Mouse (Mus musculus): Measurements from ENCODE around the gene Raet1e. TPM values are rescaled to one million over a fixed set of nuclear protein-coding genes. Genes with fewer than 3 reads are reported as not detected.
A peak's percentile ranks its signal among the peaks of the same experiment; 100 is the strongest.
"Not testable (repeated sequence)": the region's sequence is repeated elsewhere in the genome, so short reads cannot be mapped to it uniquely, and the experiment has no call there.

Raet1e gene
- polyA plus RNA-seq, 1 experiment: not detected

DNA sequence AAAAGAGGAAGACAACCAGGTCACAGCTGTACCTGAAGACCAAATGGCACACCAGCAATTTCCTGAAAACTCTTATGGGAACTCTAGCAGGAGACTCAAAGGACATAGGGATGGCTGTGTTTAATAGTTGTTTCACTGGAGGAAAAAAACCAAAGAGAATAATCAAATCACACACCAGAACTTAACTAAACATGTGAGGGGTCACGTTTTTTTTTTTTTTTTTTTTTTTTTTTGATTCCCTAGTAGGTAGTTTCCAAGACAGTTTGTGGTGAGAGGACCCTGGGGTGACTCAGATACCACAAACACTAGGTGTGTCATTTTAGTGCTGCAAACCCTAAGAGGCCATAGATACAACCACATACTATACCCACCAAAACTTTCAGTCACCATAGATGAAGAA, 137.3 kb downstream of the Raet1e start:
- no peak overlapping the region for H3K27ac ChIP-seq (replicated peaks; ENCODE audit: low read depth, low read length)

DNA sequence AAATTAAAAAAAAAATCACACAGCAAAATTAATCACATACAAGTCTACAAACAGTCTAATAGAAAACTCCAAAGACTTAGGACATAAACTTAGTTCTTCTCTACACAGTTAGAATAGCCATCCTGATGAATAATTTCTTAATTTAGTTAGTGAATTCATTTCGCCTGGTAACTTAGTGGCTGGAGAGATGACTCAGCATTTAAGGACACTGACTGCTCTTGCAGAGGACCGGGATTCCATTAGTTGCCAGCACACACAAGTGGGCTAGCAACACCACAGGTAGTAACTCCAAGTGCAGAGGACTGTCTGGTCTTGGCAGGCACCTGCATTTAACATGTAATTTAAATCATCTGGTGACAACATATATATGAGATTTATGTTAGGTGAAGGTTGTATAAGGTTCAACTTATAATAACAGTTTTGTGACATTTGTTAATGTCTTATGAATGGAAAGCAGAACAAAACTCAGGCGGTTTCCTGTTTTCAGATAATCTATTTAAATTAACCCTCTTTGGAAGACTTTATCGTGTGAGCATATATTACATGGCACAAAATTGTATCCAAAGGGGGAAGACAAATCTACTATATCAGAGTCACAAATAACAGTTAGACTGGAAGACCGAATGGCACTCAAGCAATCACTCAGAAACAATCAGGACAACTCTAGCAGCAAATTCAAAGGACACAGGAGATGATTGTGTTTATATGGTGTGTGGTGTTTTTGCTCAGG, 138.8 kb downstream of the Raet1e start:
- Histone ChIP-seq H3K4me3 (ENCODE audit: insufficient read depth, low read depth, low read length) (no peak overlapping the region), H3K4me1 (ENCODE audit: control insufficient read depth, insufficient read depth, insufficient read length, low read length) (no peaks in the 10 kb centered on the region), H3K27ac (replicated peaks; ENCODE audit: low read depth, low read length) (no peak overlapping the region)

More for the DNA sequence above, 137.3 kb downstream of the Raet1e start:
- Histone ChIP-seq H3K4me3 (ENCODE audit: insufficient read depth, low read depth, low read length) (no peak overlapping the region), H3K4me1 (ENCODE audit: control insufficient read depth, insufficient read depth, insufficient read length, low read length) (no peaks in the 10 kb centered on the region)

DNA sequence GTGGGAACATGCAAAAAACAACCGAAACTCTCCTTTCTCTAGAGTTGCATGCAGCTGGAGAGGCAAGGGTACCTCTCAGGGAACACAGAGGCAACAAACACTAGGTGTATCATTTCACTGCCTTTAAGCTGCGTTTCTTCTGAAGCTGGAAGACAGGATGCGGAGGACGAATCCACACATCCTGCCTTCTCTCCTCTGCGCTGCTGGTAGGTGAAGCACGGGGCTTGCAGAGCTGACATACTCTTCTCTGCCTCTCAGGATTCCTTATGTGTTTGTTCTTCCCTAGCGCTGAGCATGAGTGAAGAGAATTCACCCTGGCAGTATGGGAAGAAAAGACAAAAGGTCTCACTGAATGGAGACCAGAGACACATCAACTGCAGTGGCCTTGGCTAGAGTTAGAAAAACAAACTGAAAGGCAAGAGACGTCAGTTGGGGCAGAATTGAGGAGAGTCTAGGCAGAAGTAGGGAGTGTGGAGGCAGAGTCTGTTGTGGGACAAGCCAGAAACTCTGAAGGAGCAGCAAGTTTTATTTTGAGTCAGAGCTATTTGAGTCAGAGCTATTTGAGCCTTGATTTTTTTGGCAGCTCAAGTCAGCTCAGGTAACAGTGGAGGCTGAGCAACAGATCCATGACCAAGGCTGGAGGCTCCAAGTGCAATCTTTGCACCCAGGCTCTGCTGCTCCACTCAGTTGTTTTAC, 139.5 kb downstream of the Raet1e start:
- H3K4me3 ChIP-seq (ENCODE audit: insufficient read depth, low read depth, low read length): no peak overlapping the region
- no peaks in the 10 kb centered on the region for H3K4me1 ChIP-seq (ENCODE audit: control insufficient read depth, insufficient read depth, insufficient read length, low read length)
- no peak overlapping the region for H3K27ac ChIP-seq (replicated peaks; ENCODE audit: low read depth, low read length)

DNA sequence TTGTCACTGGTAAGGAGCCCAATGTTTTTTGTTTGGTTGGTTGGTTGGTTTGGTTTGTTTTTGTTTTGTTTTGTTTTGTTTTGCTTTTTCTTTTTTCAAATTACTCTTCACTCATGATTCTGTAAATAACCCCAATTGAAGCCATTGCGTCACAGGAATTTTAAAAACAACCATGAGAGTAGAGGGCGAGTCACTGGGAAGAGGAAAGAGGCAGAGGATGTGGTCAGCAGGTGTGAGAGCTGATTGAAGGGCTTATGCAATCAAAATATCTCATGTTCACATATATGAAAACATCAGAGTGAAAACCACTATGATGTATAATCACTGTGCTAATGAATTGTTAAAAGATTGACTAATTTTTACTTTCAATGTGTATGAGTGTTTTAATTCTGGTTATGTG, 141.0 kb downstream of the Raet1e start:
- H3K4me3 ChIP-seq (ENCODE audit: insufficient read depth, low read depth, low read length): no peak overlapping the region
- no peak overlapping the region for H3K27ac ChIP-seq (replicated peaks; ENCODE audit: low read depth, low read length)
- no peaks in the 10 kb centered on the region for H3K4me1 ChIP-seq (ENCODE audit: control insufficient read depth, insufficient read depth, insufficient read length, low read length)

DNA sequence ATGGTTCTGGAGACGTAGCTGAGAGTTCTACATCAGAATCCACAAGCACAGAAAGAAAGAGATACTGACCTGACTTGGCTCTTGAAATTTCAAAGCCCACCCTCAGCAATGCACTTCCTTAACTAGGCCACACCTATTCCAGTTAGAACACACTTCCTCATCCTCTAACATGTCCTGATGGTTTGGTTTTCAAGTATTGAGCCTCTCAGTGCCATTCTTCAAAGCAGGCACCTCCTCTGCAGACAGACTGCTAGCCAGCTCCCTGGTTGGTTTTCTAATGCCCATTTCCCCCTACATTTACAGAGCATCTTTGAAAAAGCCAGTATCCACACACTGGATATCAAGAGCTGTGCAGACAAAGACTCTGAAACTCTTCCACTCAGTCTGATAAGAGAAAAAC, 143.3 kb downstream of the Raet1e start:
- no peaks in the 10 kb centered on the region for H3K4me1 ChIP-seq (ENCODE audit: control insufficient read depth, insufficient read depth, insufficient read length, low read length)
- peak overlapping the region; percentile 33 for H3K4me3 ChIP-seq (ENCODE audit: insufficient read depth, low read depth, low read length)
- H3K27ac ChIP-seq (replicated peaks; ENCODE audit: low read depth, low read length): peak overlapping the region; percentile 77

DNA sequence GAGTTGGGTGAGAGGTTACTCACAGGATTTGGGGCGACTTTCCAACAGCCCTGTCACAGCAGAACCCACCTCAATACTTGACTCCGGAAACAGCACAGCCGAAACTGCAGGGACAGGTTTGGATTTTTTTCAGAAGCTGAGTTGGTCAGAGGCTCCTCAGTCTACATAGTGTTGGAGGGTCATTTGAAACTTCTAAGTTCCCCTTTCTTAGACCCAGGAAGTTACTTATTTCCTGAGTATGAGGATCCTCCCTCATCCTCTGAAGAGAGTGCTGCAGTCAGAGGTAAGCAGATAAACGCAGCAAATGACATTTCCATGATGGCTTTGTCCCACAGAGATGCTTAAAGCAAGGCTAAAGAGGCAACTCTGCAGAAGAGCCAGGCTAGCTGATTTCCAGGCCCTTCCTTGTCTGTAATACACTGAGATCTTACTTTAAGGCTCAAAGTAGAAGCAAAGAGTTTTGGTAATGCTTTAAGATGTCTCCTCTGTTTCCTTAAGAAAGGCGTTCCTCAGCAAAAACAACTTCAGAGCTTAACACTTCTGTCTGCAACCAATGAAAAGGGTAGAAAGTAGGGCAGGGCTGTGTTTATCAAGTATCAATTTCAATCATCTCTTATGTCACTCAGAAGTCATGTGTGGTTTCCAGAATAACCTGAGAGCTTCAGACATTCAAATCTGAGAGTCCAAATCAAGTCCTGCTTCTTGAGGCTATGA, 144.1 kb downstream of the Raet1e start:
- H3K4me3 ChIP-seq (ENCODE audit: insufficient read depth, low read depth, low read length): peak overlapping the region; percentile 53
- H3K4me1 ChIP-seq (ENCODE audit: control insufficient read depth, insufficient read depth, insufficient read length, low read length): no peaks in the 10 kb centered on the region
- H3K27ac ChIP-seq (replicated peaks; ENCODE audit: low read depth, low read length): peak overlapping the region; percentile 77

DNA sequence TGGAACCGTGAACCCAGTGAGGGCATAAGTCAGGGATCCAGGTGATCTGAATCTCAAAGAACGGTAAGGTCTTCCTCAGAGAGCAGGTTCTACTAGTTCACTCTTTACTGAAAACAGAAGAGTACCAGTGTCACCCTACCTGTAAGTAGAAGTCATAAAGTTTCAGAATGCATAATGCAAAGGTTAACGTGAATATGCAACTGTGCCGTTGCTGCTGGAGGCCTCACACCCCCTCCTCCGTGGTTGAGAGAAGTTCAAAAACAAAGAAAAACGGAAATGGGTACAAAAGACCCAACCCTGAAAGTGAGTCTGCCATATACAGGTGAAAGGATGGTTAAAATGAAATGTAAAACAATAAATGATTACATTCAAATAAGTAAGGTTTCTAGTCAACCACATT, 145.4 kb downstream of the Raet1e start:
- no peak overlapping the region for H3K27ac ChIP-seq (replicated peaks; ENCODE audit: low read depth, low read length)
- H3K4me3 ChIP-seq (ENCODE audit: insufficient read depth, low read depth, low read length): no peak overlapping the region
- H3K4me1 ChIP-seq (ENCODE audit: control insufficient read depth, insufficient read depth, insufficient read length, low read length): no peaks in the 10 kb centered on the region

DNA sequence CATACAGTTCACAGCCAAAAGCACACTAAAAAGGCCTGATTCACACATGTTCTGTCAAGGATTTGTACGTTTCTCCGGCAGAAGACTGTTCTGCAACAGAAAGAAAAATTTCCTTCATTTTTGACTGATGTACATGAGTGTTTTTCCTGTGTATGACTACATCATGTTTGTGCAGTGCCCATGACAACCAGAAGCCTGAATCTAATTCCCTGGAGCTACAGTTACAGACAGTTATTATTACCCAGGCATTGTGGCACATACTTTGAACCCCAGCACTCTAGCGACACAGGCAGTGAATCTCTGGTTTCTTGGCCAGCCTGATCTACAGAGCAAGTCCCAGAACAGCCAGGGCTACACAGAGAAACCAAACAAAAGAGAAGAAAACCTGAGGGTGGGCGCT, 147.4 kb downstream of the Raet1e start:
- Histone ChIP-seq H3K4me3 (ENCODE audit: insufficient read depth, low read depth, low read length) (no peak overlapping the region), H3K4me1 (ENCODE audit: control insufficient read depth, insufficient read depth, insufficient read length, low read length) (no peaks in the 10 kb centered on the region)

DNA sequence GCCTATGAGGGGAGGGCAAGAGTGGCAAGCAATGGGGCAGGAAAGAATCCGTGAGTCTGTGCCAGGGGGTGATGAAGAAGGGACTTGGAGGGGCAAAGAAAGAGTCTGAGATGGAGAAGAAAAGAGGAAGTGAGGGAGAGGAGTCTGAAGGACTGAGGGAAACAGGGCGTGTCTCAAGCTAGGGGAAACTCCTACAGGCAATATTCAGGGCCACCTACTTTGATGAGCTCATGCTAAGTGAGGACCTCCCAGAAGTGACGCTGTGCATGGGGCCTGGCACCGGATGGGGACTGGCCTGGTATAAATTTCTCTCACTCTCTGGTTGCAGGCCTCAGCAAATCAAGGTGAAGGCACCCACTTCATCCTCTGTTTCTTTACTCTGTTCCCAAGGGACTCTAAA, 148.1 kb downstream of the Raet1e start:
- Histone ChIP-seq H3K27ac (replicated peaks; ENCODE audit: low read depth, low read length) (0 out of 2 replicates have a peak overlapping the region, but pooled peaks have one; percentile 18), H3K4me3 (ENCODE audit: insufficient read depth, low read depth, low read length) (peak overlapping the region; percentile 18; the same call in 1 of the 2 replicates), H3K4me1 (ENCODE audit: control insufficient read depth, insufficient read depth, insufficient read length, low read length) (no peaks in the 10 kb centered on the region)

More for the DNA sequence above, 147.4 kb downstream of the Raet1e start:
- H3K27ac ChIP-seq (replicated peaks; ENCODE audit: low read depth, low read length): no peak overlapping the region

DNA sequence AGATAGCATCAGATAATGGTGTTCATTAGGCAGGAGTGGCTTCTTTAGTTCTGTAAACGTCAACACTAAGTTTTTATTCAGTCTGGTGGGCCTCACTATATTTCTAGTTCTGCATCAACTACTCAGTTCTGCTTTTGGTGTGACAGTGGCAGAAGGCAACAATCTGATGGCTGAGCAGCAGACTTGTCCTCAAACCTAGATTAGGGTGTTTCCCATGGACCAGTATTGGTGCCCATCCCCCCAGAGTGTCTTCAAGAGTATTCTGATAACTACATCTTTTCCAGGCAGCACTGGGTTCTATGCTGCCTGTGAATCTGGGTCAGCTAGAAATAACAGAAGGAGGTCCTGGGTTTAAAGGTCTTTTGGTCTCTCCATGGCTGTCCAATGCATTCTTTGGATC, 149.9 kb downstream of the Raet1e start:
- no peak overlapping the region for H3K4me3 ChIP-seq (ENCODE audit: insufficient read depth, low read depth, low read length)
- no peak overlapping the region for H3K27ac ChIP-seq (replicated peaks; ENCODE audit: low read depth, low read length)
- no peaks in the 10 kb centered on the region for H3K4me1 ChIP-seq (ENCODE audit: control insufficient read depth, insufficient read depth, insufficient read length, low read length)

DNA sequence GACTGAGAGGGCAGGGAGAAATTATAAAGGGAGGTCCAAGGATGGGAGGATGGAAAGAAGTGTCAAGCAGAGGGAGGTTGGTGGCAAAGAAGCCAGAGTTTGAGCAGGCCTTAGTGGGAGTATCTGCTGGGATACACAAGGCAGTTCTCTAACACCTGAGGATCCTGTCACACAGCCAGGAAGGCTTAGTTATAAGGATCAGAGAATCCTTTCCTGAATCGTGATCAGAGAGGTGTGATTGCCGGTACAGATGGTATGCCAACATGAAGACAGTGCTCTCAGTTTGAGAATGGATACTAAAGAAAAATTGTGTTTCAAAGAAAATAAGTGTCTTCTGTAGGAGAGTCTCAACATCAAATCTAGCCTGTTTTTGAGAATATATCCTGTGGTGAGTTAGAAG, 164.5 kb downstream of the Raet1e start:
- H3K4me3 ChIP-seq (ENCODE audit: insufficient read depth, low read depth, low read length): no peak overlapping the region
- no peaks in the 10 kb centered on the region for H3K4me1 ChIP-seq (ENCODE audit: control insufficient read depth, insufficient read depth, insufficient read length, low read length)
- no peak overlapping the region for H3K27ac ChIP-seq (replicated peaks; ENCODE audit: low read depth, low read length)

DNA sequence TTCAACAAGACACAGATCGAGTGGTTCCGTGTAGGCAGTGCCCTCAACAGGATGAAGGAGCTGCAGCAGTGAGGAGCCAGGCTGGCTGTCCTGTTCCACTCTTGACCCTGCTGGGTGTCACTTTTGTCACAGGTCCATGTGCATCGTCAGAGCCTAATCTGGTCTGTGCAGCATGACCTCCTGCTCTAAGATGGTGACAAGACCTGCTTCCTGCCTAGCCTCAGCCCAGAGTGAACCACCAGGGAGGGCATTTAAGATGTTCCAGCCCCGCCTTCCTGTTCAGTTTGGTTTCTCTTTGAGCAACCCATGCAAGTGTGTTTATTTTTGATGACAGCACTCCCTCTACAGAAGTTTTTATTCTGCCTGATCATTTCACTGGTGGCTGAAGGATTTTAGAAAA, 187.4 kb downstream of the Raet1e start:
- not testable (repeated sequence) for H3K27ac ChIP-seq (replicated peaks; ENCODE audit: low read depth, low read length); H3K4me3 ChIP-seq (ENCODE audit: insufficient read depth, low read depth, low read length); H3K4me1 ChIP-seq (ENCODE audit: control insufficient read depth, insufficient read depth, insufficient read length, low read length)

DNA sequence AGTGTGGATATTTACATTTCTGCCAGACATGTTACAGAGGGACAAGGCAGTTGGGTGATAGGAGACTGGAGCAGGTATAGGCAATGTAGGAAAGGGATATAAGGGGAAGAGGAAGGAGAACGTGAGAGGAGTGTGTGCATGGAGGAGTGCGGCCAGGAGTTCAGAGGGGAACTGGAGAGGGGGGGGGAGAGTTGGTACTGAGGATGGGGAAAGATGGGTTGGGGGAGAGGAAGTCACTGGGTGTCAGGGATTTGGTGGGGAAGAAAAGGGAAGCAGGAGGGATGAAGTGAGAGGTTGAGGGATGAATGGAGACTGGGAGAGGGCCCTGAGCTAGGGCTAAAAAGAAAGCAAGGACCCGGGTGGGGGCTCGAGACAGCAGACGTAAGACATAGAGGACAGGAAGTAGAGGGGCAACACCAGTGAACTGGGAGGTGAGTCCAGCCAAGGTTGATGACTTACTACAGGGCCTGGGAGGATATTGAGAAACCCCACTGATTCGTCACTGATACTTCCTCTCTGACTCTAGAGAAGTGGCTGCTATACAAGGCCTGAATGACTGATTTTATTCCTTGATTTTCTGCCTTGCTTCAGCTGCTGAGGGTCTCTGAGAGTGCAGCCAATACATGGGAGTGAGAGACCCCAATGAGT, 195.3 kb downstream of the Raet1e start:
- H3K4me3 ChIP-seq (ENCODE audit: insufficient read depth, low read depth, low read length); H3K27ac ChIP-seq (replicated peaks; ENCODE audit: low read depth, low read length); H3K4me1 ChIP-seq (ENCODE audit: control insufficient read depth, insufficient read depth, insufficient read length, low read length): not testable (repeated sequence)

DNA sequence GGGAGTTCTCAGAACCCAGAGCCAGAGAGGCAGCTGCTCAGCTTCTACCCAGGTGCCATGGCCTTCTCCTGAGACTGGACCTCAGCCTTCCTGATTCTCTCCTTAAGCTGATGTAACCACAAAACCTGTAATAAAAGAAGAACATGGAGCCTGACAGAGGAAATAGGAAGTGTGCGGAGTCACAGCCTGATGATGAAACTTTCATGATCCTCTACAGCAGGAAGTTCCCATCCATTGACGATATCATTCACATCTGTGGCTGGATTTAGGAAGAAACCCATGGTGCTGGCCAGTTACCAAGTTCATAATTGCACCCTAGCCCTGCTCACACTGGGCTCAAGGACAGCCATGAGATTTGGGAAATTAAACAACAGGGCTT, 195.8 kb downstream of the Raet1e start:
- H3K27ac ChIP-seq (replicated peaks; ENCODE audit: low read depth, low read length); H3K4me1 ChIP-seq (ENCODE audit: control insufficient read depth, insufficient read depth, insufficient read length, low read length); H3K4me3 ChIP-seq (ENCODE audit: insufficient read depth, low read depth, low read length): not testable (repeated sequence)

DNA sequence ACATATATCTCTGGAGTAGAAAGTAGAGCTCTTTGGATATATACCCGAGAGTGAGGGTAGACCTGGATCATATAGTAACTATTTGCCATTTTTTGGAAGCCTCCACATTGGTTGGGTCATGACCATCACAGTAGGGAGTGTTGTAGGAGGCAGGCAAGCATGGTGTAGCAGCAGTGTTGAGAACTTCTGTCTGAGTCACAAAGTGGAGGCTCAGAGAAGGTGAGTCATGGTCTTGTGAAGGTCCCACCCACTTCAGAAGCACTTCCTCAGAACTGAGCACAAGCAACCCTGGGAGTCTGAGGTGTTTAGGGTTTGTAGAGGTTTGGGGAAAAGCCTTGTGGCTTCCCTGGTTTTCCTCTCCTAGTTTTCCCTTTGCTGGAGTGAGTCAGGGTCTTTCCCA, 199.0 kb downstream of the Raet1e start:
- not testable (repeated sequence) for H3K4me1 ChIP-seq (ENCODE audit: control insufficient read depth, insufficient read depth, insufficient read length, low read length); H3K27ac ChIP-seq (replicated peaks; ENCODE audit: low read depth, low read length); H3K4me3 ChIP-seq (ENCODE audit: insufficient read depth, low read depth, low read length)

Data from brown adipose tissue, adult 24 weeks (tissue).